Mouse (Mus musculus) MEL (cell line): ENCODE measurements around the gene Dnaic1. TPM values are rescaled to one million over a fixed set of nuclear protein-coding genes. Genes with fewer than 3 reads are reported as not detected.

Experiments used
- DNase-seq: peaks from one replicate; pipeline ENCODE4 v3.0.0; 2011; ENCODE audit warnings: low read depth, low spot score
- H3K27ac ChIP-seq: 2 replicates; pipeline ENCODE4 v1.5.1; 2012; ENCODE audit warnings: low read depth, mild to moderate bottlenecking, control low read depth, low read length, moderate library complexity; ENCODE audit not compliant: control insufficient read depth
- H3K27me3 ChIP-seq, 2 experiments: fragments of 150-350 bp in 1 of 2; sonication (generic) in 1 of 2; 2 replicates each; pipeline ENCODE4 v1.6.1; 2012; ENCODE audit warnings: low read length in 2 of 2, mild to moderate bottlenecking in 2 of 2, improper control_type of control experiment in 1 of 2, moderate library complexity in 1 of 2; ENCODE audit not compliant: insufficient read depth in 2 of 2, control insufficient read depth in 1 of 2
- H3K36me3 ChIP-seq, 2 experiments: 2 replicates each; pipeline ENCODE4 v1.6.1; 2012 to 2014; ENCODE audit warnings: low read length in 2 of 2, improper control_type of control experiment in 1 of 2, inconsistent platforms in 1 of 2, mild to moderate bottlenecking in 1 of 2; ENCODE audit not compliant: insufficient read depth in 2 of 2, control insufficient read depth in 1 of 2
- H3K4me1 ChIP-seq, 2 experiments: fragments of 150-350 bp in 1 of 2; sonication (generic) in 1 of 2; 2 replicates each; pipeline ENCODE4 v1.6.1; 2012; ENCODE audit warnings: low read length in 2 of 2, improper control_type of control experiment in 1 of 2, mild to moderate bottlenecking in 1 of 2; ENCODE audit not compliant: insufficient read depth in 2 of 2, control insufficient read depth in 1 of 2
- H3K4me3 ChIP-seq, 2 experiments: fragments of 150-350 bp in 1 of 2; sonication (generic) in 1 of 2; 2 replicates each; pipeline ENCODE4 v1.5.1; 2012; ENCODE audit warnings: low read depth in 2 of 2, low read length in 2 of 2, mild to moderate bottlenecking in 2 of 2, moderate library complexity in 2 of 2, control low read depth in 1 of 2, improper control_type of control experiment in 1 of 2; ENCODE audit not compliant: control insufficient read depth in 1 of 2, insufficient read depth in 1 of 2
- H3K79me2 ChIP-seq: 2 replicates; pipeline ENCODE4 v1.6.1; 2012; ENCODE audit warnings: mild to moderate bottlenecking, low read length, moderate library complexity; ENCODE audit not compliant: control insufficient read depth, poor library complexity, insufficient read depth
- H3K9ac ChIP-seq: 2 replicates; pipeline ENCODE4 v1.6.1; 2012; ENCODE audit warnings: low read depth, mild to moderate bottlenecking, control low read depth, low read length, moderate library complexity; ENCODE audit not compliant: control insufficient read depth, poor library complexity, severe bottlenecking
- H3K9me3 ChIP-seq: fragments of 150-350 bp; sonication (generic); replicated peaks from 2 replicates; pipeline ENCODE4 v1.6.1; 2012; ENCODE audit warnings: mild to moderate bottlenecking, low read length, improper control_type of control experiment, moderate library complexity; ENCODE audit not compliant: insufficient read depth
- BHLHE40 ChIP-seq: IDR thresholded peaks from 2 replicates; pipeline ENCODE4 v1.6.1; 2012; ENCODE audit warnings: low read depth, mild to moderate bottlenecking, inconsistent platforms, low read length, improper control_type of control experiment, borderline replicate concordance
- CTCF ChIP-seq, 3 experiments: IDR thresholded peaks in 2 of 3; conservative IDR thresholded peaks in 1 of 3; 2 replicates each; pipeline ENCODE4 v1.5.1; 2011 to 2012; ENCODE audit warnings: low read length in 3 of 3, low read depth in 2 of 3, mild to moderate bottlenecking in 2 of 3, improper control_type of control experiment in 1 of 3, inconsistent platforms in 1 of 3, mixed read lengths in 1 of 3, moderate library complexity in 1 of 3; ENCODE audit not compliant: control insufficient read depth in 1 of 3, insufficient read depth in 1 of 3, poor library complexity in 1 of 3, severe bottlenecking in 1 of 3
- E2F4 ChIP-seq: IDR thresholded peaks from 2 replicates; pipeline ENCODE4 v1.6.1; 2011; ENCODE audit warnings: low read depth, low read length, improper control_type of control experiment, borderline replicate concordance
- ETS1 ChIP-seq: IDR thresholded peaks from 2 replicates; pipeline ENCODE4 v1.6.1; 2012; ENCODE audit warnings: low read depth, mild to moderate bottlenecking, inconsistent platforms, low read length, improper control_type of control experiment, moderate library complexity
- GABPA ChIP-seq: IDR thresholded peaks from 2 replicates; pipeline ENCODE4 v1.6.1; 2012; ENCODE audit warnings: low read depth, mild to moderate bottlenecking, inconsistent platforms, low read length, improper control_type of control experiment, moderate library complexity
- HCFC1 ChIP-seq: IDR thresholded peaks from 2 replicates; pipeline ENCODE4 v1.6.1; 2012; ENCODE audit warnings: low read depth, mild to moderate bottlenecking, inconsistent platforms, low read length, improper control_type of control experiment, moderate library complexity
- KAT2A ChIP-seq: conservative IDR thresholded peaks from 2 replicates; pipeline ENCODE4 v1.6.1; 2012; ENCODE audit warnings: low read depth, low read length, improper control_type of control experiment, inconsistent platforms
- MAFK ChIP-seq: IDR thresholded peaks from 2 replicates; pipeline ENCODE4 v1.6.1; 2011; ENCODE audit warnings: low read depth, mild to moderate bottlenecking, low read length, improper control_type of control experiment, borderline replicate concordance
- MAZ ChIP-seq: IDR thresholded peaks from 2 replicates; pipeline ENCODE4 v1.6.1; 2012; ENCODE audit warnings: low read depth, mild to moderate bottlenecking, inconsistent platforms, low read length, improper control_type of control experiment
- MXI1 ChIP-seq: IDR thresholded peaks from 2 replicates; pipeline ENCODE4 v1.6.1; 2011; ENCODE audit warnings: mild to moderate bottlenecking, low read depth, low read length, improper control_type of control experiment
- POLR2AphosphoS2 ChIP-seq: IDR thresholded peaks from 2 replicates; pipeline ENCODE4 v1.6.1; 2011; ENCODE audit warnings: low read length, improper control_type of control experiment
- RAD21 ChIP-seq: IDR thresholded peaks from 2 replicates; pipeline ENCODE4 v1.6.1; 2011; ENCODE audit warnings: mild to moderate bottlenecking, low read depth, low read length, improper control_type of control experiment
- SIN3A ChIP-seq: IDR thresholded peaks from 2 replicates; pipeline ENCODE4 v1.6.1; 2012; ENCODE audit warnings: low read length, improper control_type of control experiment, inconsistent platforms
- TAL1 ChIP-seq: IDR thresholded peaks from 2 replicates; pipeline ENCODE4 v1.6.1; 2012; ENCODE audit warnings: mild to moderate bottlenecking, inconsistent platforms, low read length, moderate library complexity, mixed read lengths
- TBP ChIP-seq: IDR thresholded peaks from 2 replicates; pipeline ENCODE4 v1.8.0; 2011; ENCODE audit warnings: low read depth, low read length, improper control_type of control experiment
- TCF12 ChIP-seq: IDR thresholded peaks from 2 replicates; pipeline ENCODE4 v1.6.1; 2014; ENCODE audit warnings: low read depth, mild to moderate bottlenecking, inconsistent platforms, low read length, improper control_type of control experiment, moderate library complexity
- UBTF ChIP-seq: IDR thresholded peaks from 2 replicates; pipeline ENCODE4 v1.6.1; 2012; ENCODE audit warnings: low read depth, mild to moderate bottlenecking, inconsistent platforms, low read length, improper control_type of control experiment, moderate library complexity, borderline replicate concordance; ENCODE audit not compliant: insufficient read depth
- USF2 ChIP-seq, 2 experiments: IDR thresholded peaks; 2 replicates each; pipeline ENCODE4 v1.6.1; 2011 to 2012; ENCODE audit warnings: improper control_type of control experiment in 2 of 2, low read length in 2 of 2, borderline replicate concordance in 1 of 2, inconsistent platforms in 1 of 2, low read depth in 1 of 2, mild to moderate bottlenecking in 1 of 2; ENCODE audit not compliant: insufficient read depth in 1 of 2
- ZKSCAN1 ChIP-seq: IDR thresholded peaks from 2 replicates; pipeline ENCODE4 v1.6.1; 2012; ENCODE audit warnings: low read depth, mild to moderate bottlenecking, inconsistent platforms, low read length, improper control_type of control experiment, moderate library complexity
- ZNF384 ChIP-seq: IDR thresholded peaks from 2 replicates; pipeline ENCODE4 v1.6.1; 2012; ENCODE audit warnings: low read depth, mild to moderate bottlenecking, inconsistent platforms, low read length, improper control_type of control experiment
- polyA plus RNA-seq, 2 experiments: library from polyadenylated mRNA; stranded (reverse) in 1 of 2; unstranded in 1 of 2; fragments of >175 nt in 1 of 2; fragments of >200 nt in 1 of 2; gene quantifications; 2 replicates each; pipeline versions ENCODE4 v1.2.1 to v1.2.4; 2012; ENCODE audit warnings: low replicate concordance in 2 of 2, low read depth in 1 of 2; ENCODE audit not compliant: insufficient read length in 2 of 2, insufficient read depth in 1 of 2, missing spikeins in 1 of 2
- total RNA-seq: library from RNA; depleted of rRNA; stranded (reverse); fragments of 300-350 nt; gene quantifications from 2 replicates; pipeline ENCODE4 v1.2.3, GENCODE M21; 2012

The Dnaic1 gene
- total and polyA plus RNA-seq, 3 experiments, result not detected

DNA sequence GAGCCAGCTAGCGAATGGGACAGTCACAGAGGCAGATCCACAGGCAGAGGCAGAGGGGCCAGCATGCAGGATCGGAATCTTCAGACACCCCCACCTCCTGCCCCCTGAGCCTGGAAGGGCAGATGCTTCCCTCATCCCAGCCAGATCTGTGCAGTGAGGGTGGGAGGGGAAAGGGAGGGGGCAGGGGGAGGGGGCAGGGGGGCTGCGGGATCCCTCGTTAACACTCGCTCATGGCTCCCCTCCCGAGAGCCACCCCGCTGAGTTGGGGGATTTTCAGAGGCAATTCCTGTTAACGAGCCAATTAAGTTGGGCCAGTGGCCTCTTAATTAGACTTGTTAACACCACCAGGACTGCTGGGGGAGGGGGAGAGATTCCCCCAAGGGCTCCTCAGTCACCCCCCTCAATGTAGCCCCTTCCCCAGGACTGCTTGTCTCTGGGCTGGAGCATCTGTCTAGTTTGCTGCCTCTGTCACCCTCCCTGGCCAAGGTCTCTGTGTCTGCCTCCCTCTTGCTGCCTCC, 102.4 kb downstream of the Dnaic1 start:
- TF ChIP-seq SIN3A (no peak), MXI1 (no peak), RAD21 (no peak), ZNF384 (no peak), UBTF (no peak), ETS1 (no peak), POLR2AphosphoS2 (no peak), CTCF (IDR thresholded peaks at IDR 0.05 in 2 of 3, conservative IDR thresholded peaks at IDR 0.05 in 1 of 3; ENCODE audit: control insufficient read depth in 1 of 3, insufficient read depth in 1 of 3, low read depth in 2 of 3, low read length in 3 of 3, poor library complexity in 1 of 3, severe bottlenecking in 1 of 3) (no peak), TBP (no peak), BHLHE40 (no peak), MAFK (no peak), ZKSCAN1 (no peak), MAZ (no peak), HCFC1 (no peak)
- Histone ChIP-seq H3K4me3 (no peak overlapping the region), H3K27me3 (no peaks in the 10 kb centered on the region; a peak in 1 of 4 replicates)

DNA sequence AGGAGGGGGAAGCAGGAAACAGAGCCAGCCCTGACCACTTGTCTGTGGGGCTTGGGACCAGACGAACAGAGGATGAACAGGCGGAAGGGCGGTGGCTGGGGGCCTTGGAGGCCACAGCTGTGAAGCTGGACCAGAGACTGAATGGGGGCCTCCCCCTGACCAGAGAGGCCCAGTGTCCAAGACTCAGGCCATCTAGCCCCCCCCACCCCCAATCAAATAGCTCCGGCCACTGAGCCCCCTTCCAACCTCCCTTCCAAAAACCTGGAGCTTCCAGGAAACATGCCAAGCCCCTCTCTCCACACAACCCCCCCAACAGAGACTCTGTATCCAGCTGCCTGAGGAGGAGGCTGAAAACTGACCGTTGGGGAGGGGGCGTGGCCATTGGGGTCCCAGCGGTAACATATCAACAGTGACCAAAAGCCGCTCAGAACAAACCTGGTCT, 103.0 kb downstream of the Dnaic1 start:
- no peak for DNase-seq
- H3K9ac ChIP-seq, result no peak overlapping the region
- H3K79me2 ChIP-seq, result no peaks in the 10 kb centered on the region
- H3K27me3 ChIP-seq, result no peaks in the 10 kb centered on the region; a peak in 1 of 4 replicates
- H3K27ac ChIP-seq, result no peak overlapping the region
- no peak overlapping the region for H3K4me3 ChIP-seq
- no peaks in the 10 kb centered on the region for H3K9me3 ChIP-seq
- H3K4me1 ChIP-seq, result no peaks in the 10 kb centered on the region
- TF ChIP-seq GABPA (no peak), KAT2A (no peak), MAZ (no peak), TAL1 (no peak), USF2 (IDR thresholded peaks at IDR 0.05; ENCODE audit: borderline replicate concordance in 1 of 2, insufficient read depth in 1 of 2, low read depth in 1 of 2, low read length in 2 of 2) (no peak), TCF12 (no peak), E2F4 (no peak)
- no peaks in the 10 kb centered on the region for H3K36me3 ChIP-seq

More for the DNA sequence above, 102.4 kb downstream of the Dnaic1 start:
- Histone ChIP-seq H3K79me2 (no peaks in the 10 kb centered on the region), H3K36me3 (no peaks in the 10 kb centered on the region), H3K9me3 (no peaks in the 10 kb centered on the region), H3K9ac (no peak overlapping the region), H3K4me1 (no peaks in the 10 kb centered on the region), H3K27ac (no peak overlapping the region)
- DNase-seq, result no peak
